Mouse (Mus musculus) heart, postnatal 0 days (tissue): ENCODE measurements around the gene Tenm2.

Experiments used
- CTCF ChIP-seq: IDR thresholded peaks from 2 replicates; pipeline ENCODE4 v1.5.1; 2016; ENCODE audit warnings: antibody characterized with exemption, control low read depth, low read depth
- EP300 ChIP-seq: IDR thresholded peaks from 2 replicates; pipeline ENCODE4 v1.6.1; 2016; ENCODE audit warnings: antibody characterized with exemption, low read depth

- TF ChIP-seq CTCF (no peak), EP300 (no peak)
These were observed 582.0 kb downstream of the Tenm2 start for GRCm38 (mm10) chr11:36653656-36654323.
